Mouse (Mus musculus) cerebellum, adult 18-20 months (tissue): Measurements from ENCODE around the gene Dffb.
"Not testable (repeated sequence)": the region's sequence is repeated elsewhere in the genome, so short reads cannot be mapped to it uniquely, and the experiment has no call there.

Experiments
- DNase-seq, 2 experiments: peaks; one replicate each; pipeline ENCODE4 v3.0.0; 2021

Gene Dffb

GRCm38 (mm10) chr4:153962631-153963030 lies 12.3 kb downstream of the Dffb start:
- no peak for DNase-seq

- peak in 1 of 2 experiments; percentile 32 for DNase-seq
These were observed 17.3 kb downstream of the Dffb start for GRCm38 (mm10) chr4:153957444-153958250.

- peak; percentile 97 to 99 for DNase-seq
These were observed 18.1 kb downstream of the Dffb start, which contains the start of gene A430005L14Rik for GRCm38 (mm10) chr4:153956569-153957405. Gene A430005L14Rik (plus strand): TSS chr4:153957237.

- DNase-seq = peak; percentile 27 to 44
These were observed 19.3 kb downstream of the Dffb start for GRCm38 (mm10) chr4:153955651-153956050.

GRCm38 (mm10) chr4:153951692-153952091 lies 23.2 kb downstream of the Dffb start:
- no peak for DNase-seq

- DNase-seq = no peak
These were observed 23.8 kb downstream of the Dffb start for GRCm38 (mm10) chr4:153951150-153951549.

GRCm38 (mm10) chr4:153950372-153950771 lies 24.6 kb downstream of the Dffb start:
- DNase-seq = no peak

GRCm38 (mm10) chr4:153945741-153946140 lies 29.2 kb downstream of the Dffb start:
- DNase-seq = no peak

GRCm38 (mm10) chr4:153944261-153944660 lies 30.7 kb downstream of the Dffb start:
- DNase-seq = no peak

- DNase-seq = peak; percentile 35 to 46
These were observed 31.7 kb downstream of the Dffb start for GRCm38 (mm10) chr4:153943243-153943642.

GRCm38 (mm10) chr4:153929921-153930320 lies 45.0 kb downstream of the Dffb start:
- peak; percentile 11 to 12 for DNase-seq

GRCm38 (mm10) chr4:153929425-153929824 lies 45.5 kb downstream of the Dffb start:
- DNase-seq = no peak

GRCm38 (mm10) chr4:153928772-153929299 lies 46.1 kb downstream of the Dffb start:
- DNase-seq = no peak

- DNase-seq = not testable (repeated sequence)
These were observed 52.8 kb downstream of the Dffb start for GRCm38 (mm10) chr4:153922090-153922489.

- DNase-seq = no peak
These were observed 54.3 kb downstream of the Dffb start for GRCm38 (mm10) chr4:153920517-153921233.

GRCm38 (mm10) chr4:153917773-153918500 lies 57.0 kb downstream of the Dffb start:
- DNase-seq = no peak
